Mouse (Mus musculus): Measurements from ENCODE around the gene Katnal1. TPM values are rescaled to one million over a fixed set of nuclear protein-coding genes. Genes with fewer than 3 reads are reported as not detected.

Katnal1 gene
- 21.4 and 25.3 TPM in 2 replicates for polyA plus RNA-seq (2014; fragmentation: Nextera tagmentation; extraction: Ambion mirVana)

DNA sequence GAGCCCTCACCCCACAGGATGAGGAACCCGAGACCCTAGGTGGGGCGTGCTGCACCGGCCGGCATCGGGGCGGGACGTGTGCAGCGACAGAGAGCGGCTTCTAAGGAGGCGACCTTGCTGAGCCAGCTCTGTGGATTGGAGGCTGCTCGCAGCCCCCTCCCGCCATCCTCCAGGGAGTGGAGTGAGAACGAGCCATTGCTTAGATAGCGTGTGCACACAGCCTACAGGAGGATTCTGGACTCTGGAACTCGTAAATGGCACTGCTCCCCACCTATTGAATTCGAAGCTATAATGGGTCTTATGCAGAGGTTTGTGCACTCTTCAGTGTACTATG is at the start of gene Katnal1:
TSS of gene Katnal1 (minus strand) at position 205 of the 334 bp plus-strand sequence.
- H3K27me3 ChIP-seq (ENCODE audit: control insufficient read depth, insufficient read depth, low read length): no peaks in the 10 kb centered on the region
- H3K36me3 ChIP-seq (replicated peaks; ENCODE audit: control insufficient read depth, insufficient read depth, low read depth, low read length): no peaks in the 10 kb centered on the region
- H3K27ac ChIP-seq (replicated peaks; ENCODE audit: low read depth, low read length): peak within 1 kb of the TSS; percentile 94
- peak within 1 kb of the TSS; percentile 93 for H3K9ac ChIP-seq (replicated peaks; ENCODE audit: low read length)
- H3K9me3 ChIP-seq (replicated peaks; ENCODE audit: control insufficient read depth, low read length): no peaks in the 10 kb centered on the region
- DNase-seq (ENCODE audit: low spot score) (no peak), ATAC-seq (replicated peaks; ENCODE audit: insufficient number of reproducible peaks, low FRiP score, low TSS enrichment, low read depth) (no peak)
- H3K4me2 ChIP-seq (ENCODE audit: low read depth, low read length): peak within 1 kb of the TSS; percentile 78
- H3K4me1 ChIP-seq (ENCODE audit: control insufficient read depth, insufficient read depth, low read length): no peaks in the 10 kb centered on the region; the same call in 1 of the 2 replicates
- 2% methylated on average over 16 of the region's 16 CpGs for WGBS
- H3K4me3 ChIP-seq (ENCODE audit: low read depth, low read length): peak within 1 kb of the TSS; percentile 81

- Histone ChIP-seq H3K9me3 (replicated peaks; ENCODE audit: control insufficient read depth, low read length) (no peaks in the 10 kb centered on the region), H3K27ac (replicated peaks; ENCODE audit: low read depth, low read length) (peak overlapping the region; percentile 62; the same call in 1 of the 2 replicates), H3K27me3 (ENCODE audit: control insufficient read depth, insufficient read depth, low read length) (no peaks in the 10 kb centered on the region), H3K4me1 (ENCODE audit: control insufficient read depth, insufficient read depth, low read length) (no peaks in the 10 kb centered on the region; the same call in none of the 2 replicates), H3K4me2 (ENCODE audit: low read depth, low read length) (no peak overlapping the region), H3K36me3 (replicated peaks; ENCODE audit: control insufficient read depth, insufficient read depth, low read depth, low read length) (no peaks in the 10 kb centered on the region), H3K4me3 (ENCODE audit: low read depth, low read length) (no peak overlapping the region), H3K9ac (replicated peaks; ENCODE audit: low read length) (no peak overlapping the region)
- ATAC-seq (replicated peaks; ENCODE audit: insufficient number of reproducible peaks, low FRiP score, low TSS enrichment, low read depth) (no peak), DNase-seq (ENCODE audit: low spot score) (no peak)
- WGBS: 67% methylated on average over 18 of the region's 18 CpGs
Measured at GRCm38 (mm10) chr5:148978458-148979165, 49.5 kb upstream of the Katnal1 start.

DNA sequence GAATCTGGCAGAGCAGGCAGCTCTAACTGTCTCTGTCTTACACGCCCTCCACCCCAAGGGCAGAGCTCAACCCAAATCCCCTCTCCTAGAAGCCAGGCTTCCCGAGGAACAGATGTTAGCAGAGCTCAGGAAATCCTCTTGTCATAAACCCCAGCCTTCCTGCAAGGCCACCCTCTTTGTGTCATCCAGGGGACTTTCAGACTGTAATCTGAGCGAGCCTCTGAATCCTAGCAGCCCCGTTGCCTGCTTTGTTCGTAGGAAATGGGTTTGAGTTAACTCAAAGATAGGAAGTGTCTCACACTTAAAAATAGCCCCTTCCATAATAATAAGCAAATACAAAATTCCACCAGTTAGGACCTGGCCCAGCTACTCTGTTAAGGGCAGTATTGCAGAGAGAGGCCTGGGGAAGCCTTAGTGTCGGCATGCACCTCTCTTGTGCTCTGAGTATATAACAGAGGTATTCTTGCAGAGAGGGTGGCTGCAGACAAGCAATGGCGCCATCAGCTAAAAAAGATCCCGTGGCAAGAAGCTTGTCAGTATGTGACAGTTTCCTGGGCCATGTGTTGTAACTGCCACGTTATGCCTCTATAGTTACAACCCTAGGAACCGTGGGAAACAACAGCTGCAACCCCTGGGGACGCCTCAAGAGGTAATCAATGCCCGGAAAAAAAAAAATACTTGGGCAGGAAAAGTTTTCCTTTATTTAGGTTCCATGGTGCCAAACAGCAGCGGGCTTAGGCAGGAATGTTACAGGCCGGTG is 48.8 kb upstream of the Katnal1 start:
- Histone ChIP-seq H3K4me3 (ENCODE audit: low read depth, low read length) (no peak overlapping the region), H3K27ac (replicated peaks; ENCODE audit: low read depth, low read length) (peak overlapping the region; percentile 62), H3K36me3 (replicated peaks; ENCODE audit: control insufficient read depth, insufficient read depth, low read depth, low read length) (no peaks in the 10 kb centered on the region), H3K27me3 (ENCODE audit: control insufficient read depth, insufficient read depth, low read length) (no peaks in the 10 kb centered on the region), H3K4me2 (ENCODE audit: low read depth, low read length) (no peak overlapping the region), H3K9me3 (replicated peaks; ENCODE audit: control insufficient read depth, low read length) (no peaks in the 10 kb centered on the region), H3K4me1 (ENCODE audit: control insufficient read depth, insufficient read depth, low read length) (no peaks in the 10 kb centered on the region; the same call in none of the 2 replicates), H3K9ac (replicated peaks; ENCODE audit: low read length) (no peak overlapping the region)
- peak; percentile 59 for DNase-seq (ENCODE audit: low spot score)
- no peak for ATAC-seq (replicated peaks; ENCODE audit: insufficient number of reproducible peaks, low FRiP score, low TSS enrichment, low read depth)
- 16% methylated on average over 14 of the region's 14 CpGs for WGBS

DNA sequence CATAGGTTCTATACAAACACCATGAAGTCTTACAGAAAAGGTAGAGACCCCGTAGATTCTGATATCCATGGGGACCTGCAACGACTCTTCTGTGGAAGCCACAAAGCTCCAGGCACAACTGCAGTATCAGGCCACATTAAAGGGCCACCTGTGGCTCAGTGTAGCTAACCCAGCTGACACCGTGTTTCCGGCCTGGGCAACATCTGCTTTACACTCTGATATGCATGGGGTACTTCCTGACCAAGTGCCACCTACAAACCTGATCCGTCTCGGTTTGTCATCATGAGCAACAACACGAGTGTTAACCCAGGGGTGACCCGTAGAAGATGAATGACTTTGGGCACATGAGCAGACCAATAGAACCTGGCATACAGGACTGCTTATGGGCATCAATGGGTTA is 47.8 kb upstream of the Katnal1 start:
- H3K4me2 ChIP-seq (ENCODE audit: low read depth, low read length): no peak overlapping the region
- H3K36me3 ChIP-seq (replicated peaks; ENCODE audit: control insufficient read depth, insufficient read depth, low read depth, low read length): no peaks in the 10 kb centered on the region
- ATAC-seq (replicated peaks; ENCODE audit: insufficient number of reproducible peaks, low FRiP score, low TSS enrichment, low read depth) (no peak), DNase-seq (ENCODE audit: low spot score) (no peak)
- no peaks in the 10 kb centered on the region for H3K9me3 ChIP-seq (replicated peaks; ENCODE audit: control insufficient read depth, low read length)
- no peak overlapping the region for H3K4me3 ChIP-seq (ENCODE audit: low read depth, low read length)
- H3K4me1 ChIP-seq (ENCODE audit: control insufficient read depth, insufficient read depth, low read length): no peaks in the 10 kb centered on the region; the same call in none of the 2 replicates
- no peak overlapping the region for H3K27ac ChIP-seq (replicated peaks; ENCODE audit: low read depth, low read length)
- no peak overlapping the region for H3K9ac ChIP-seq (replicated peaks; ENCODE audit: low read length)
- no peaks in the 10 kb centered on the region for H3K27me3 ChIP-seq (ENCODE audit: control insufficient read depth, insufficient read depth, low read length)
- WGBS: 85% methylated on average over 8 of the region's 8 CpGs

DNA sequence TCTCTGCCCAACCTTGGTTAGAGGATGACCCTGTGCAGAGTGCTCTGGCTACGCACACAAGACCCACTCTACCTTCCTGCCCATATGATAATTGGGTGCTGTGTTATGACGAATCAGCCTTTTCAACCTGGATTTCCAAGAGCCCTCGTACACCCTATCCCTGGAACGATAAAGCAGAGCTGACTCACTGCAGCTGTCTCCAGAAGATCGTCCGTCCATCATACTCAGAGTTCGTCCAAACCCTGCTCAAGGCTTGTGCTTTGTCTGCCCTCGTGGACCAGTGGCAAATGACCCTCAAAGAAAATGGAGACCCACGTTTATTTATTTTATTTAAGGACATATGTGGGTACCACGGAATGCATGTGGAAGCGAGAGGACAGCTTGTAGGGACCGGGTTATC is 45.9 kb upstream of the Katnal1 start:
- DNase-seq (ENCODE audit: low spot score) (no peak), ATAC-seq (replicated peaks; ENCODE audit: insufficient number of reproducible peaks, low FRiP score, low TSS enrichment, low read depth) (no peak)
- H3K27ac ChIP-seq (replicated peaks; ENCODE audit: low read depth, low read length): no peak overlapping the region
- H3K9me3 ChIP-seq (replicated peaks; ENCODE audit: control insufficient read depth, low read length): no peaks in the 10 kb centered on the region
- H3K27me3 ChIP-seq (ENCODE audit: control insufficient read depth, insufficient read depth, low read length): no peaks in the 10 kb centered on the region
- H3K4me3 ChIP-seq (ENCODE audit: low read depth, low read length): no peak overlapping the region
- WGBS: 89% methylated on average over 12 of the region's 12 CpGs
- no peak overlapping the region for H3K9ac ChIP-seq (replicated peaks; ENCODE audit: low read length)
- H3K4me1 ChIP-seq (ENCODE audit: control insufficient read depth, insufficient read depth, low read length): no peaks in the 10 kb centered on the region; the same call in none of the 2 replicates
- H3K4me2 ChIP-seq (ENCODE audit: low read depth, low read length): no peak overlapping the region
- no peaks in the 10 kb centered on the region for H3K36me3 ChIP-seq (replicated peaks; ENCODE audit: control insufficient read depth, insufficient read depth, low read depth, low read length)

- no peak overlapping the region for H3K9ac ChIP-seq (replicated peaks; ENCODE audit: low read length)
- WGBS: 3% methylated on average over 6 of the region's 6 CpGs
Measured at GRCm38 (mm10) chr5:148973019-148973668, 44.0 kb upstream of the Katnal1 start.

GRCm38 (mm10) chr5:148972167-148972566 is 43.0 kb upstream of the Katnal1 start:
- 86% methylated on average over 8 of the region's 8 CpGs for WGBS

More at GRCm38 (mm10) chr5:148973019-148973668, 44.0 kb upstream of the Katnal1 start:
- no peak overlapping the region for H3K4me3 ChIP-seq (ENCODE audit: low read depth, low read length)
- no peaks in the 10 kb centered on the region; the same call in none of the 2 replicates for H3K4me1 ChIP-seq (ENCODE audit: control insufficient read depth, insufficient read depth, low read length)
- H3K27me3 ChIP-seq (ENCODE audit: control insufficient read depth, insufficient read depth, low read length): no peaks in the 10 kb centered on the region
- no peak overlapping the region for H3K27ac ChIP-seq (replicated peaks; ENCODE audit: low read depth, low read length)
- no peaks in the 10 kb centered on the region for H3K36me3 ChIP-seq (replicated peaks; ENCODE audit: control insufficient read depth, insufficient read depth, low read depth, low read length)
- H3K4me2 ChIP-seq (ENCODE audit: low read depth, low read length): no peak overlapping the region
- ATAC-seq (replicated peaks; ENCODE audit: insufficient number of reproducible peaks, low FRiP score, low TSS enrichment, low read depth): no peak
- H3K9me3 ChIP-seq (replicated peaks; ENCODE audit: control insufficient read depth, low read length): no peaks in the 10 kb centered on the region
- no peak for DNase-seq (ENCODE audit: low spot score)

More at GRCm38 (mm10) chr5:148972167-148972566, 43.0 kb upstream of the Katnal1 start:
- Histone ChIP-seq H3K4me2 (ENCODE audit: low read depth, low read length) (no peak overlapping the region), H3K27me3 (ENCODE audit: control insufficient read depth, insufficient read depth, low read length) (no peaks in the 10 kb centered on the region), H3K27ac (replicated peaks; ENCODE audit: low read depth, low read length) (no peak overlapping the region), H3K9me3 (replicated peaks; ENCODE audit: control insufficient read depth, low read length) (no peaks in the 10 kb centered on the region), H3K36me3 (replicated peaks; ENCODE audit: control insufficient read depth, insufficient read depth, low read depth, low read length) (no peaks in the 10 kb centered on the region), H3K4me3 (ENCODE audit: low read depth, low read length) (no peak overlapping the region), H3K9ac (replicated peaks; ENCODE audit: low read length) (no peak overlapping the region), H3K4me1 (ENCODE audit: control insufficient read depth, insufficient read depth, low read length) (no peaks in the 10 kb centered on the region; the same call in 1 of the 2 replicates)
- DNase-seq (ENCODE audit: low spot score) (no peak), ATAC-seq (replicated peaks; ENCODE audit: insufficient number of reproducible peaks, low FRiP score, low TSS enrichment, low read depth) (no peak)
